Mouse (Mus musculus): ENCODE data around the gene Bcl2l15. TPM values are rescaled to one million over a fixed set of nuclear protein-coding genes. Genes with fewer than 3 reads are reported as not detected.
"Not testable (repeated sequence)": the region's sequence is repeated elsewhere in the genome, so short reads cannot be mapped to it uniquely, and the experiment has no call there.

The Bcl2l15 gene
- not detected for total RNA-seq (2021)

- DNase-seq (ENCODE audit: extremely low spot score in 1 of 2, low spot score in 2 of 2): no peak
- intact Hi-C loops (cut with DNase I): no loop called here
These were observed at the start of gene Bcl2l15 for GRCm38 (mm10) chr3:103832426-103832825. Gene Bcl2l15 (plus strand): TSS chr3:103832601.

- intact Hi-C loops (cut with DNase I): no loop called here
- no peak for DNase-seq (ENCODE audit: extremely low spot score in 1 of 2, low spot score in 2 of 2)
These were observed 49.4 kb upstream of the Bcl2l15 start for GRCm38 (mm10) chr3:103782844-103783609.

- intact Hi-C loops (cut with DNase I): no loop called here
These were observed 45.2 kb upstream of the Bcl2l15 start for GRCm38 (mm10) chr3:103787225-103787624.

GRCm38 (mm10) chr3:103789096-103789495, 43.3 kb upstream of the Bcl2l15 start:
- DNase-seq (ENCODE audit: extremely low spot score in 1 of 2, low spot score in 2 of 2): no peak
- intact Hi-C loops (cut with DNase I): no loop called here

More at GRCm38 (mm10) chr3:103787225-103787624, 45.2 kb upstream of the Bcl2l15 start:
- DNase-seq (ENCODE audit: extremely low spot score in 1 of 2, low spot score in 2 of 2): no peak

- intact Hi-C loops (cut with DNase I): no loop called here
- peak in 1 of 2 experiments; percentile 68 for DNase-seq (ENCODE audit: extremely low spot score in 1 of 2, low spot score in 2 of 2)
These were observed 42.5 kb upstream of the Bcl2l15 start for GRCm38 (mm10) chr3:103789891-103790345.

- intact Hi-C loops (cut with DNase I): loop anchor here (1.0 kb wide), 1 partner anchor 19 kb away; the partner anchor contains the start of genes Ap4b1, Dclre1b and Gm43064
- peak in 1 of 2 experiments; percentile 59 for DNase-seq (ENCODE audit: extremely low spot score in 1 of 2, low spot score in 2 of 2)
These were observed 41.9 kb upstream of the Bcl2l15 start for GRCm38 (mm10) chr3:103790346-103791145.

GRCm38 (mm10) chr3:103791230-103792110, 40.9 kb upstream of the Bcl2l15 start, which contains the start of gene Hipk1:
Gene Hipk1 (minus strand): TSS chr3:103791563.
- DNase-seq (ENCODE audit: extremely low spot score in 1 of 2, low spot score in 2 of 2): peak; percentile 92 to 97
- intact Hi-C loops (cut with DNase I): loop anchor here (1.0 kb wide), 1 partner anchor 18 kb away; the partner anchor contains the start of genes Ap4b1, Dclre1b and Gm43064

GRCm38 (mm10) chr3:103792111-103792406, 40.3 kb upstream of the Bcl2l15 start:
- intact Hi-C loops (cut with DNase I); DNase-seq (ENCODE audit: extremely low spot score in 1 of 2, low spot score in 2 of 2): not testable (repeated sequence)

- intact Hi-C loops (cut with DNase I): no loop called here
- DNase-seq (ENCODE audit: extremely low spot score in 1 of 2, low spot score in 2 of 2): no peak
These were observed 39.8 kb upstream of the Bcl2l15 start for GRCm38 (mm10) chr3:103792566-103792965.

GRCm38 (mm10) chr3:103796389-103796788, 36.0 kb upstream of the Bcl2l15 start:
- intact Hi-C loops (cut with DNase I): no loop called here

GRCm38 (mm10) chr3:103799507-103799906, 32.9 kb upstream of the Bcl2l15 start:
- intact Hi-C loops (cut with DNase I): no loop called here
- no peak for DNase-seq (ENCODE audit: extremely low spot score in 1 of 2, low spot score in 2 of 2)

More at GRCm38 (mm10) chr3:103796389-103796788, 36.0 kb upstream of the Bcl2l15 start:
- DNase-seq (ENCODE audit: extremely low spot score in 1 of 2, low spot score in 2 of 2): no peak

- intact Hi-C loops (cut with DNase I): no loop called here
- DNase-seq (ENCODE audit: extremely low spot score in 1 of 2, low spot score in 2 of 2): peak; percentile 52 to 79
These were observed 30.5 kb upstream of the Bcl2l15 start for GRCm38 (mm10) chr3:103801631-103802531.

- intact Hi-C loops (cut with DNase I): no loop called here
These were observed 29.5 kb upstream of the Bcl2l15 start for GRCm38 (mm10) chr3:103802861-103803260.

GRCm38 (mm10) chr3:103805671-103806070, 26.7 kb upstream of the Bcl2l15 start:
- no peak for DNase-seq (ENCODE audit: extremely low spot score in 1 of 2, low spot score in 2 of 2)
- intact Hi-C loops (cut with DNase I): loop anchor here (5.0 kb wide), 1 partner anchor 53 kb away; no protein-coding TSS in a partner anchor

More at GRCm38 (mm10) chr3:103802861-103803260, 29.5 kb upstream of the Bcl2l15 start:
- no peak for DNase-seq (ENCODE audit: extremely low spot score in 1 of 2, low spot score in 2 of 2)

- intact Hi-C loops (cut with DNase I): loop anchor here (1.0 to 5.0 kb wide), 2 partner anchors 18 to 57 kb away; partner anchors contain the start of gene Hipk1
These were observed 23.3 kb upstream of the Bcl2l15 start, which contains the start of the genes Dclre1b, Ap4b1 and Gm43064 for GRCm38 (mm10) chr3:103808891-103809798. Gene Dclre1b (minus strand): TSS chr3:103809444. Gene Ap4b1 (plus strand): TSS chr3:103809520. Gene Gm43064 (plus strand): TSS chr3:103809573.

GRCm38 (mm10) chr3:103809799-103810150, 22.6 kb upstream of the Bcl2l15 start:
- DNase-seq (ENCODE audit: extremely low spot score in 1 of 2, low spot score in 2 of 2): no peak
- intact Hi-C loops (cut with DNase I): loop anchor here (1.0 to 5.0 kb wide), 2 partner anchors 18 to 57 kb away; partner anchors contain the start of gene Hipk1

More at GRCm38 (mm10) chr3:103808891-103809798, 23.3 kb upstream of the Bcl2l15 start, which contains the start of the genes Dclre1b, Ap4b1 and Gm43064:
- DNase-seq (ENCODE audit: extremely low spot score in 1 of 2, low spot score in 2 of 2): peak; percentile 86 to 95

Data from left cerebral cortex, postnatal 10 days (tissue).